Mouse (Mus musculus): Measurements from ENCODE around the gene Taf12.
"Not testable (repeated sequence)": the region's sequence is repeated elsewhere in the genome, so short reads cannot be mapped to it uniquely, and the experiment has no call there.

The Taf12 gene

DNA sequence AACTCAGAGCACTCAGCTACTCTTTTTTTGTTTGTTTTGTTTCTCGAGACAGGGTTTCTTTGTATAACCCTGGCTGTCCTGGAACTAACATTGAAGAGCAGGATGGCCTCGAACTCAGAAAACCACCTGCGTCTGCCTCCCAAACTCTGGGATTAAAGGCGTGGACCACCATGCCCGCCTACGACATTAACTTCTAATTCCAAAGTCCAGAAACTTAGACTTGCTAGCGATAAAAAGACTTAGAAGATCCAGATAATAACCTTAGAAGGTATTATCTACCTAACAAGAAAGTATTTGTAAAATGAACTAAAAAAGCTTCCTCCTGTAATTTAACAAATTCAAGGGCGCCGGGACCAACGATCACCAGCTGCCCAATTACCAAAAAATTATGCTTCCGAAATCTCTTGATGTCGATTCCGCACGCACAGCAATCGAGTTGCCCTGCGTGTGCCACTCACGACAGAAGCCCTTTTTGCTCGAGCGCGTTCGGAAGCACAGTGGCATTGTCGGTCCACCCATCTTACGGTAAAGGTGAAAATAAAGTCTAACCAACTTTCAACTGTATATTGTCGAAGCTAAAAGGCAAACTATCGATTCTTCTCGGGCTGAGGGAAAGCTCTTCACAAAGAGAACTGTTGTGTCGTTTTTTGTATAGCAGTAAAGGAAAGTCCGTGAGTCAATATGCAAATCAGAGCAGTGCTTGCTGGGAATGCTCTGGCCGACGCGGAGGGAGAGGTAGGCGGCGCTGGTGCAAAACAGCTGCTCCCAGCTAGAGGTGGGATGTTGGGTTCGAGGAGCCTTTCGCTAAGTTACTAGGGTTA, 4.2 kb upstream of the Taf12 start:
- peak; percentile 85 for DNase-seq (ENCODE audit: low read depth)

DNA sequence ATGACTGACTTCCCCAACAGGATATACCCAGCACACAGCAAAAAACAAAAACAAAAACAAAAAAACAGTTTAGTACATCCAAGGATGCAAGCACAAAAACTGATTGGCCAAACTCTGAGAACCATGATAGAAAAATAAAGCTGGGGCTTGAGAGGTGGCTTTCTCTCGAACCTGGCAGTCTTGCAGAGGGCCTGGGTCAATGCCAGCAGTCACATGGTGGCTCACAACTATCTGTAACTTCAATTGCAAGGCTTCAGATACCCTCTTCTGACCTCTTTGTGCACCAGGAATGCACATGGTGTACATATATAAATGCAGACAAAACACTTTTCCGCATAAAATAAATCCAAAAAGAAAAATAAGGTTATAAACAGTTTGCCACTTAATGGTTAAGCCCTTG, 1.0 kb upstream of the Taf12 start:
- DNase-seq (ENCODE audit: low read depth), result no peak

DNA sequence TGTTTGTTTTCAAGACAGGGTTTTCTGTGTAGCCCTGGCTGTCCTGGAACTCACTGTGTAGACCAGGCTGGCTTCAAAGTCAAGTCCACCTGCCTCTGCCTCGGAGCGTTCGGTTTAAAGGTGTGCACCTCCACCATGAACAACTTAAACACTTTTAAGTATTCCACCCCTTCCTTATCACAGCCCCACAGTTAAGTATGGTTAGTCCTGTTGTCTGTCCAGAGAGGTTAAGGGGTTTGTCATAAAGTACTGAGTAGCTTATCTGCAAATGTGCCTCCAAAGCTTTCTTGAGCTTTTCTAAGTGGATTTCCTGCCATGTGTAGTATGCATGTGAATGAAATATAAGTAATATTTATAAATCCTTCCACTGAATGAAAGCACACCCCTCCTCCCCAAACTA, 1.8 kb downstream of the Taf12 start:
- peak; percentile 61 for DNase-seq (ENCODE audit: low read depth)

DNA sequence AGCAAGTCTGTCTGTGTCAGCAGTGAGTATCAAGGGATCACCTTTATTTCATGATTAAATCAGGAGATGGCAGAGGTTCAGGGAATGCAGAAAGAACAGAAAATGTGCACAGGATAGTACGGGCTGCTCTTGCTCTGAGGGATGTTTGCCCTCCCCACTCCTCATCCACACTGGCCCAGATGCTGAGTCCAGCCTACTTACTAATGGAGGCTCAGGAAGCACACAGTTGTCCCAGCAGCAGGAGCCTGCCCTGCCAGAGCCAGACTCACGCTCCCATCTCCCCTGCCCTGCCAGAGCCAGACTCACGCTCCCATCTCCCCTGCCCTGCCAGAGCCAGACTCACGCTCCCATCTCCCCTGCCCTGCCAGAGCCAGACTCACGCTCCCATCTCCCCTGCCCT, 14.7 kb downstream of the Taf12 start:
- DNase-seq (ENCODE audit: low read depth), result not testable (repeated sequence)

DNA sequence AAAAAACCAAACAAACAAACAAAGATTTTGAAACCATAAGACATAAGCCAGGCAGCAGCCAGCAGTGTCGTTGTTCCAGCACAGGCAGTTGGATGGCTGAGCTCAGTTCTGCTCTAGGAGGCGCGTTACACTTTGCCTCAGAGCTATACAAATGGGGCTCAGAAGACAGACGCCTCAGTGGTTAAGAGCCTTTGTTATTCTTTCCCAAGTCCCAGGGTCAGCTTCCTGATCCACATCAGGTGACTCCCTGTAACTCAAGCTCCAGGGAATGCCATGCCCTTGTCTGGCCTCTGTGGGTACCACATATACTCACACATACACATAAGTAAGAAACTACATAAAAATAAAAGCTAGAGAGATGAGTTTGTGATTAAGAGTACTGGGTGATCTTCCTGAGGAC, 16.9 kb downstream of the Taf12 start:
- DNase-seq (ENCODE audit: low read depth), result no peak

DNA sequence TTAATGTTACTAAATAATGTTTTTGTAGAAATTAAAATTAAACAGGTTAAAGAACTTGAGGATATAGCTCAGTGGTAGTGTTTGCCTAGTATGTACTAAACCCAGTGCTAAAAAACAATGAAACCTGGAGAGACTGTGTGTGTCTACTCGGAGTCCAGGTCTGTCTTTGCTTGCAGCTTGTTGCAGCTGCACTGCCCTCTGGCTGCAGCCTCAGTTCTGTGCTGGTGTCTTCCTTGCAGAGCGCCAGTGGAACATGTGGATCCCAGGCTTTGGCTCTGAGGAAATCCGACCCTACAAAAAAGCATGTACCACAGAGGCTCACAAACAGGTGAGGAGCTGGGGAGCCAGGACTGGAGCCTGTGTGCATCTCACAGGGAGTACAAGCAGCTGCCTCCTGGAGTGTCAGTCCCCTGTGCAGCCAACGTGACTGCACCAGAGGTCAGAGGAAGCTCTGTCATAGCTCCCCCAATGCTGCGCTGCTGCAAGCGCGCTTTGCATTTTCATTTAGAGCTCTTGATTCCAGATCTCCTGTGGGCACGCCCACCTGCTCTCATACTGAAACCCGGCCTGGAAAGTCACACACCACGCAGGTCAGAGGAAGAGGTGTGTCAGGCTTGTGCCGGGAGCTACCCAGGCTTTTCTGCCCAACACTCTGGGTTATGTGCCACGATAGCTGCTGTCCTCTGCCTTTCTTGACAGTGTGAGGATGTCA, 17.6 kb downstream of the Taf12 start:
- no peak for DNase-seq (ENCODE audit: low read depth)

DNA sequence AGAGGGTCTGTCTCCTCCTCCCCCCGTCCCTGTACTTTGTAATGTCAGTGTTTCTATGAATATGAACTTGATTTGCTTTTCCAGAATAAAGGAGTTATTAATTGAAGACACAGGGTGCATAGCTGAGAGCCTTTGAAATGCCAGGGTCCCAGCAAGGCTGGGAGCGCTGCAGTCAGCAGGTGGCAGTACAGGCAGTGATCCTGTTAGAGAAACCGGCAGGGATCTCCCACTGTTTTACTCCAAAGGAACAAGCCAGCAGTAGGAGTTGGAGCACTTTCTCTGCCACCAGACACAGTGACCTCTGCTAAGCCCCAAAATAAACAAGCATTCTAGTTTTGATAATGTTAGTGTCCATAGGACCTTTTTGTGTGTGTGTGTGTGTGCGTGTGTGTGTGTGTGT, 18.8 kb downstream of the Taf12 start:
- no peak for DNase-seq (ENCODE audit: low read depth)

DNA sequence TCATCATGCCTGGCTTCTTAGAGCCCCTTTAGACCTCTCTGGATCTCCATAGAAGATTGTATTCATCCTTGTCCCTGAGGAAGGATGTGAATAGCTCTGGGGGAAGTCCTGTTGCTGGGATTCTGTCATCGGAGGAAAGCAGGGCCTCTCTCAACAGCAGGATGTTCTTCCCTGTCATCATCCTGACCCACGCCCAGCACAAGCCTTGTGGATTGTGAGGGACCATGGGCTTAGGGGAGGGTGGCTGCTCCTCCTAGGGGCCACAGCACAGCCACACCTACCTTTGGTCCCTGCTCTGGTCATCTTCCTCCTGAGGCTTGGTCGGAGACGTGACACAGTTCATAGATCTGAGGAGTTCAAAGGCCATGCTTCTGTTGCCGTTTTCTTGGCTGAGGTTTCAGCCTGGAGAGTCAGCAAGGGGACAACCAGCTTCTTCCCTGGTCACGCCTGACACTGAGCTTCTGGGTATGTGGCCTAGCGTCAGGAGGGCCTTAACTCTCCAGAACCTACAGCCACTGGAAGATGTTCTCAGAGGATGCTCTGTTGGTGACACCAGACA, 19.6 kb downstream of the Taf12 start:
- DNase-seq (ENCODE audit: low read depth), result no peak

DNA sequence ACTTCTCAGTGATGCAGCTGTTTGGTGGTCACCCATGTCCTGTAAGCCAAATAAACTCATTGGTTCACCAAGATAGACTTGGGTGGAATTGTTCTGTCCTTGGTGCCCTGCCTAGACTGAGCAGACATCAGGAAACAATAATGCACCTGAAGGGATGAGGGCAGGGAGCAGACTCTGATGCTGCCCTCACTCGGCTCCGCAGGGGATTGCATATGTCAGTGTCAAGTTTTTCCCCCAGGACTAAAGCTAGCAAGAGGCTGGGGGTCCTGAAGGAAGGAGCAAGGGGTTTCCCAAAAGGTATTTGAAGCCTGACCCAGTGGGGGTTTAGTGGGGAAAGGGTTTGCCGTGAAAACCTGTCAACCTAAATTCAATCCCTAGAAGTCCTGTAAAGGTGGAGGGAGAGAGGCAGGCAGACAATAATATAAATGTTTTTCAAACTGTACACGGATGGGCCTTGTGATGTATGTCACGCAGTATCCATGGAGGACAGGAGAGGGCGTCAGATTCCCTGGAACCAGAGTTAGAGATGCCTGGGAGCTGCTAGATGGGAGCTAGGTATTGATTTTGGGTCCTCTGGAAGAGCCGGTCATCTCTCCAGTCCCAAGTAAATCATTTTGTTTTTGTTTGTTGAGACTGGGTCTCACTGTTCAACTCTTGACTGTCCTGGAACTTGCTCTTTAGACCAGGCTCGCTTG, 21.7 kb downstream of the Taf12 start:
- DNase-seq (ENCODE audit: low read depth), result no peak

DNA sequence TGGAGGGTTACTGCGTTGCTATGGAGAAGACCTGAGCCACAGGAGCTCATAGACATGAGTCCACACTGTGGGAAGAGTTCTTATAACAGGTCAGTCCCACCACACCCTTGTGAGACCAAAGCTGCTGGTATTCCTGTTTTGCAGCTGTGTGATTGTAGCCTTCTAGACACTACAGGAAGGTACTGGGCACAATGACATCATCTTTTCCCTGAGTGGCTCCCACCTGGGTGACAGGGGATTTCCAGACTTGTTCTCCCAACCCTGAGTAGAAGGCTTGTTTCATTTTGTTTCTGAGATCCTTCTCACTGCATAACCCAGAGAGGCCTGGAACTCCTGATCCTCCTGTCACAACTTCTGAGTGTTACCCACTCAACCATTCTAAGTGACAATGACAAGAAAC, 25.7 kb downstream of the Taf12 start:
- DNase-seq (ENCODE audit: low read depth), result no peak

DNA sequence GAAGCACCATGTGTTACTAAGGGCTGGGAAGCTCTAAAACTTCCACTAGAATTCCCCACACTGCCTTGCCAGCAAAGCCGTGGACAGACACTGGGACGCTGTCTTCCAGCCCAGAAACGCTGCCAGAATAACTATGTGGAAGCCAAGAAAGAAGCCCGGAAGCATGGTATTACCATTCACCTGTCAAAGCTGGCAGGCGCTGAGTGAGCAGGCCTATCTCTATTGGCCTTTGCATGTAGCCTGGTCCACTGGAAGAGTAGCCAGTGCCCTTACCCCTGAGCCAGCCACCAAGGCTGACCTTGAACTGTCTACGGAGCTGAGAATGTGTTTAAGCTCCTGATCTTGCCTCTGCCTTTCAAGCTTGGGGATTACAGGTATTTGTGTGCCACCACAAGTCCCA, 27.3 kb downstream of the Taf12 start:
- DNase-seq (ENCODE audit: low read depth), result no peak

DNA sequence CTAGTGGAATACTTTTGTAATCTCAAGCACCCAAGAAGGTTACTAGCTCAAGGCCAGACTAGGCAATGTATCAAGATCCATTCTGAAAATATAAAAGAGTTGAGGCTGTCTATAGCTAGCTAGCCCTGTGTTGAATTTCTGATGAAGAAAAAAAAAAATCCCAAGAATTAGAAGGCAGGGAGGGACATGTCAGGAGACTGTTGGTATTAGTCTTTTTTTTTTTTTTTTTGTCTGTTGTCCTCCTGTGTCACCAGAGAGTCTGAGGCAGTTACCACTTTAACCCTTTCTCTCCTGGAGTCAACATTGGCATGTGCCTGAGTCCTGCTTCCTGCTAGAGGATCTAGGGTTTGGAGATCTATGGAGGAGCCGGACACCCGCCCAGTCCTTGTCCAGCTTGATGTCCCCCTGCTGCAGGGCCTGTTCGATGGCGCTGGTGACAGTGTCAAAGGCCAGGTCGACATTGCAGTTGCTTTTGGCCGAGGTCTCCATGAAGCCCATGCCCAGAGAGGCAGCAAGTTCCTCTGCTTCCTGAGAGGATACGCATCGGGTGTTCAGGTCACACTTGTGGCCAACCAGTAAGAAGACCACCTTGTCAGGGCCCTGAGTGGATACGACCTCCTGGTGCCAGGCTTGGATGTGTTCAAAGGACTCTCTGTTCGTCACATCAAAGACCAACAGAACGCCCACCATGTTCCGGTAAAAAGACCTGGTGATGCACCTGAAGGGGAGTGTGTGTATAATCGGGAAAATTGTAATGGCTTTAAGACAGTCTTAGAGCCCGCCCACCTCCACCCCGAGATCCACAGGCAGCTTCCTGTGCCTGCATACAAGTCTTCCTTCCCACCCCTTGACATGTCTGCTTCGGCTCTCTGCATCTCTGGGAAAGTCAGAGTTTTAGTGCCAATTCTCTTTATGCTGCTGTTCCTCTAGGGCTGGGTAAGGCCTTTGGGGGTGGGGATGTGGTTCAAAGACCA, 28.1 kb downstream of the Taf12 start:
- DNase-seq (ENCODE audit: low read depth), result no peak

DNA sequence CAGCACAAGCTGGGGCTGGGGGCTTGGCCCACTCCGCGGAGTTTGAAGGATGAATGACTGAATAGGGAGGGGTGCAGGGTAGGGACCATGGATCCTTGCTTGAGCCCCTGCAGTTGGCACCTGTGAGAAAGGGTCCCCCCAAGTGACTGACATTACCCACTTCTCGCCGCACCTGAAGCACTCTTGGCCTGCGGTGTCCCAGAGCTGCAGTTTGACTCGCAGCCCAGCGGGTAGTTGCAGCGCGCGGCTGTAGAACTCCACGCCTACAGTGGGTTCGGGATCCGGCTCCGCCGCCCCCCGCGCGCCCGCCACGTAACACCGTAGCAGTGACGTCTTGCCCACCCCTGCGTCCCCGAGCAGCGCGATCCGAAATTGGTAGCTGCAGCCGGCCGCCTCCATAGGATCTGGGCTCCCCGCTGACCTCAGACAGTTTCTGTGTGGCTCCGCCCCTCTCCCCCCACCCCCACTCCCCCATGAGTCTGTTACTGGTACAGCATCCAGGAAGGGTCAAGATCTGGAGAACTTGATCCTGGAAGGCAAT, 28.8 kb downstream of the Taf12 start, which contains the start of gene Rab42:
Gene Rab42, minus strand, starts transcription at position 447 of the 541 bp plus-strand sequence.
- DNase-seq (ENCODE audit: low read depth), result peak; percentile 45

DNA sequence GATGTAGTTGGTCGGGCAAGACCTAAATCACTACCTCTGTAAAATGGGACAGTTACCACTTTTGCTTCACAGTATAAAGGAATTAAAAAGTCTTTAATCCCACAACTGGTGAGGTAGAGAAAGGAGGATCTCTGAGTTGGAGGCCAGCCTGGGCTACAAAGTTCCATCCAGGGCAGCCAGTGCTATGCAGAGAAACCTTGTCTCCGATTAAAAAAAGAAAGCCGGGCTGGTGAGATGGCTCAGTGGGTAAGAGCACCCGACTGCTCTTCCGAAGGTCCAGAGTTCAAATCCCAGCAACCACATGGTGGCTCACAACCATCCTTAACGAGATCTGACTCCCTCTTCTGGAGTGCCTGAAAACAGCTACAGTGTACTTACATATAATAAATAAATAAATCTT, 29.3 kb downstream of the Taf12 start:
- DNase-seq (ENCODE audit: low read depth), result not testable (repeated sequence)

DNA sequence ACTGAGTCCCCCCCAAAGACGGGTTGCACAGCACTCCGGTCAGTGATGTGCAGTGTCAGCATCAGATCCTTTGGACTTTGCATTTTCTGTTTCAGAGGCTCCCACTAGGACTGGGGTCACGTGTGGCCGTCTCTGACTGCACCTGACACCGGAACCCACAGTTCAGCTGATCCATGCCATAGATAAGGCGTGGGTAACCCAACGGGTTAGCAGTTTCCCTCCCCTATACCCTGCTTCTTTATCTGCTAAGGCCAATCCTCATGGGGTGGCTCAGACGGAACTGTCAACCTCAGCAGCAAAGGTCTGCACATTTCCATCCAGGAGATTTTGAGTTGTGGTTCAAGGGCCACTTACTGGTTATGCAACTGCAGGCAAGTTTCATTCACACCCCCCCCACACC, 31.1 kb downstream of the Taf12 start:
- no peak for DNase-seq (ENCODE audit: low read depth)

DNA sequence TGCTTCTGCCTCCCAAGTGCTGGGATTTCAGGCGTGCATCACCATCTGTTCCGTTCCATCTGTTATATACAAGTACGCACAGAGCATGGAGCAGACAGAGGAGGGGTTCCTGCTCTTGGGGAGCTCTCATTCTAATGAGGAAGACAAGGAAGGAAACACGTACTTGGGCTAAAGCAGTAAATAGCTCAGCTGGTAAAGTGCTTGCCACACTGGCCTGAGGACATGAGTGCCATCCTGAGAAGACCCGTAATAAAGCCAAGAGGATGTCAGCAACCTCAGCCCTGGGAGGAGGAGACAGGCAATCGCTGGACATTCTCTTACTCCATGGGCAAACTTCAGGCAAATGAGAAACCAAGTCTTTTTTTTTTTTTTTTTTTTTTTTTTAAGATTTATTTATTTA, 31.8 kb downstream of the Taf12 start:
- no peak for DNase-seq (ENCODE audit: low read depth)

DNA sequence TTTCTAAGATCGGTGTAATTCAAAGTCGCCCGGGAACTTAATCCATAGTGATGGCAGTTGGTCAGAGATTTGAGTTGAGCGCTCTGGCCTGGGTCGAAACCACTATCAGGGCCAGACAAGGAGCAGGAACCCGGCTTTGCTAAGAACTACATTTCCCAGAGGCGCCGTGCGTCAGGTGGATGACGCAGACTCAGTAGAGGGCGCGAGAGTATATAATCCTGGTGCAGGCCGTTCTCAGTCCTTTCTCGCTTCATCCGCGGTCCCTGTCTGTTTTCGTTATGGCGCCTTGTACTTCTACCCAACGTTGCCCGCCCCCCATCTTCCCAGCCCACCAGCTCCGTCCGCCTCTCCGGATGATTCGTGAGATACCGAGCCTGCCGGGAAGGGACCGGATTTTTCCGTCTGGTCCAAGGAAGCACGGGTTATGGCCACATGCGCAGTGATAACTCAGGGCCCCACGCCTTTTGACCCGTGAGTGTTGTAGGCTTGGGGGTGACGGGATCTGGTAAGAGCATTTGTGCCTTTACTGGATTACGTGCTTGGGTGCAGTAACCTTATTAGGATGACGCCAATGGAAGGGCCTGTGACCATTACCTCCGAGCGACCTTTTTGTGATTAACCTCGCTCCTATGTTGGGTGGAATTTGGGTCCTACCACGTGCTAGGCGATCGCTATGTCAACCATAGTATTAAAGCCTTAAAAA, 34.4 kb downstream of the Taf12 start:
- peak; percentile 82 for DNase-seq (ENCODE audit: low read depth)

DNA sequence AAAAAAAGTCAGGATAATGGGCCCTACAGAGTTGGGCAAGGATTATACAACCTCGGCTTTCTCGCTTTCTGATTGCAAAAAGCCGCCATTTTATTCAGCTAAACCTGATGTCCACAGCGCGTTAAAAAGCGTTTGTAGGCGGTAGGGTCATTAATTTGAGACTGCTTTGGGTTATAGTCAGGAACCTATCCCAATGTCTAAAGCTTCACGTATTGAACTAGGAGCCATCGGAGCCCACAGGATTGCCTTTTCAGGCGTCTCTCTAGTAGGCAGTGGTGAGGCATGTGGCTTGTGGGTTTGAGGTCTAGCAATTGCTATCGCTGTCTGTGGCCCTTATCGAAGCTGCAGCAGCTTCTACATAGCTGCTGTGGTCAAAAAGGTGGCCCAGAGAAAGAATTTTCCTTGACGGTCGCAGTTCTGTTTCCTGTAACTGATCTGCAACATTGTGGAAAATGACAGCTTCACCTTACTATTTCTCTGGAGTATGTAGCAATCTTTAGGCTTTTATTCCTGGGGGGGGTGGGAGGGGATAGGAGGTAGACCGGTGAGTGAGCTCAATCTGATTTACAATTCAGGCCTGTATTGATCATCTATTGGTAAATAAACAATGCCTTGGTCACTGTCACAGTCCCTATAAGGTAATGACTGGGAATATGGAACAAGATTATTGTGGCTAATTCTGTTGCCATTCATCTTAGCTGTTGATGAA, 35.1 kb downstream of the Taf12 start:
- DNase-seq (ENCODE audit: low read depth), result no peak

DNA sequence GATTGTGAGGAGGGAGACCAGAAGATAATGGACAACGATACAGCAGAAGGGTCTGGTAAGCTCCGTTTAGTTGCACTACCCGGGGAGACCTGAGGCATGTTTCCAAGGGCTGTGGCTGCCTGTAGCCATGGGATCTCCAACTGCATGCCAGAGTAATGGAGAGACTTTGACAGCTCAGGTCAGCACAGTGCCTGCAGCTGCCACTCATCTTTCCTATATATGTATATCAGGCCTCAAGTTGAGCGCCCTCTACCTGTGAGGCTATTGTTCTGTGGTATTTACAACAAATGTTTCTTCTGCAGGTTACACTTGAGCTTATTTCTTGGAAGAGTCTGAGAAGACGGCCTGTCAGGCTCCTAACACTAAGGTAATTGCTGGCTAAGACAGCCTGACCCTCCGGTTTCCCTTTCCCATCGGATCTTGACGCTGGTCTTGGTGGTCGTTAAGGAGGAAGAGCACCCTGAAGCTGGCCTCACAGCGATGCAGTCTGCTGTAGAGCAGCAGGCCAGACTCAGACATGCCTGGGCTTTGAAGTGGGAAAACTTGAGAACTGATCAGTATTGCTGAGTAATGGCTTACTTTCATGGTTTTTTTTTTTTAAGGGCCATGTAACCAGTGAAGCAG, 35.8 kb downstream of the Taf12 start:
- DNase-seq (ENCODE audit: low read depth), result no peak
